Mouse (Mus musculus): ENCODE measurements around the gene Farsb. TPM values are rescaled to one million over a fixed set of nuclear protein-coding genes. Genes with fewer than 3 reads are reported as not detected.

Farsb gene
- polyA plus RNA-seq, 2 experiments = 60.3 to 124 TPM

DNA sequence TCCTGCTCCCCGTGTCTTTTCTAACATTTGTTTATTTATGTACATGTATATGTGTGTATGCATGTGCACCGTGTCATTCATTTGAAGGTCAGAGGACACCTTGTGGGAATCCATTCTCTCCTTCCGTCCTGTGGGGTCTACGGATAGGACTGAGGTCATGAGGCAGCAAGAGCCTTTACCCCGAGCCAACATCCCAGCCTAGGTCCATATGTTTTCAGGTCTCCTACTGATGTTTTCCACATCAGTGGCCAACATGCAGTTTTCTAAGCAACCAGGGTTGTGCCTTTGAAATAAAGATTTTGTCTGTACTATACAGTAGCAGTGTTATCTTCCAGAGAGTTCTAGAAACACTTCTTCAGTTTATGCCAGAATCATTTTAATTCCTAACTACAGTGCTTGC lies 114.9 kb downstream of the Farsb start:
- no peak for ATAC-seq (ENCODE audit: low FRiP score, low read depth)
- Histone ChIP-seq H3K4me2 (replicated peaks; ENCODE audit: low read depth, low read length, severe bottlenecking) (no peak overlapping the region), H3K4me1 (ENCODE audit: control insufficient read depth, insufficient read depth, low read length) (peaks cover 5% of the 10 kb centered on the region; the same call in 1 of the 2 replicates), H3K4me3 (replicated peaks; ENCODE audit: low read length) (no peak overlapping the region), H3K36me3 (ENCODE audit: control insufficient read depth, insufficient read depth, low read length) (no peaks in the 10 kb centered on the region), H3K27ac (replicated peaks; ENCODE audit: low read depth, low read length) (no peak overlapping the region), H3K9me3 (ENCODE audit: control insufficient read depth, low read length) (0 out of 2 replicates have a peak, but pooled peaks cover 8% of the 10 kb centered on the region), H3K9ac (ENCODE audit: low read depth, low read length, severe bottlenecking) (no peak overlapping the region), H3K27me3 (ENCODE audit: control insufficient read depth, insufficient read depth, low read length) (no peaks in the 10 kb centered on the region)
- WGBS = 91% methylated on average over 5 of the region's 5 CpGs
- TF ChIP-seq POLR2A (IDR thresholded peaks at IDR 0.05; ENCODE audit: borderline replicate concordance, extremely low read depth, insufficient read depth, insufficient read length) = no peak
- no peak for DNase-seq (ENCODE audit: low spot score)

DNA sequence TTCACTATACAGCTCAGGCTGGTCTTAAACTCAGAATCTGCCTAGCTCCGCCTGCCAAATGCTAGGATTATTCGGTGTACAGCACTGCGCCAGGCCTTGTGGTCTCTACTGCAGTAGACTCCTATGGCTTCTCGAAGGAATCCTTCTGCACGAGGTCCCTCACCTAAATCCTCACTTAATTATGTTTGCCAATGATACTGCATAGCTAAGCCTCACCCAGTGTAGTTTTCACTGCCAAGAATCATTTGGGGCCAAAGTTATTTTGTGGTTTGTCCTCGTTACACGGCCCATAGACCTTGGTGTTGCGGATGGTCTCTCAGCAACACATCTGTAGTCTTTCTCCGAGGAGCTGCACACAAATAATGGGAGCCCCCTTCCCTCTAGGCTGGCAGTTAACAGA lies 116.4 kb downstream of the Farsb start:
- H3K4me2 ChIP-seq (replicated peaks; ENCODE audit: low read depth, low read length, severe bottlenecking) = no peak overlapping the region
- no peak overlapping the region for H3K27ac ChIP-seq (replicated peaks; ENCODE audit: low read depth, low read length)
- ATAC-seq (ENCODE audit: low FRiP score, low read depth) (no peak), DNase-seq (ENCODE audit: low spot score) (no peak)
- H3K27me3 ChIP-seq (ENCODE audit: control insufficient read depth, insufficient read depth, low read length) = no peaks in the 10 kb centered on the region
- H3K9ac ChIP-seq (ENCODE audit: low read depth, low read length, severe bottlenecking) = no peak overlapping the region
- no peaks in the 10 kb centered on the region for H3K36me3 ChIP-seq (ENCODE audit: control insufficient read depth, insufficient read depth, low read length)
- TF ChIP-seq POLR2A (IDR thresholded peaks at IDR 0.05; ENCODE audit: borderline replicate concordance, extremely low read depth, insufficient read depth, insufficient read length) = no peak
- no peak overlapping the region for H3K4me3 ChIP-seq (replicated peaks; ENCODE audit: low read length)
- WGBS = 95% methylated on average over 9 of the region's 9 CpGs
- 0 out of 2 replicates have a peak, but pooled peaks cover 8% of the 10 kb centered on the region for H3K9me3 ChIP-seq (ENCODE audit: control insufficient read depth, low read length)
- H3K4me1 ChIP-seq (ENCODE audit: control insufficient read depth, insufficient read depth, low read length) = peaks cover 5% of the 10 kb centered on the region; the same call in 1 of the 2 replicates

DNA sequence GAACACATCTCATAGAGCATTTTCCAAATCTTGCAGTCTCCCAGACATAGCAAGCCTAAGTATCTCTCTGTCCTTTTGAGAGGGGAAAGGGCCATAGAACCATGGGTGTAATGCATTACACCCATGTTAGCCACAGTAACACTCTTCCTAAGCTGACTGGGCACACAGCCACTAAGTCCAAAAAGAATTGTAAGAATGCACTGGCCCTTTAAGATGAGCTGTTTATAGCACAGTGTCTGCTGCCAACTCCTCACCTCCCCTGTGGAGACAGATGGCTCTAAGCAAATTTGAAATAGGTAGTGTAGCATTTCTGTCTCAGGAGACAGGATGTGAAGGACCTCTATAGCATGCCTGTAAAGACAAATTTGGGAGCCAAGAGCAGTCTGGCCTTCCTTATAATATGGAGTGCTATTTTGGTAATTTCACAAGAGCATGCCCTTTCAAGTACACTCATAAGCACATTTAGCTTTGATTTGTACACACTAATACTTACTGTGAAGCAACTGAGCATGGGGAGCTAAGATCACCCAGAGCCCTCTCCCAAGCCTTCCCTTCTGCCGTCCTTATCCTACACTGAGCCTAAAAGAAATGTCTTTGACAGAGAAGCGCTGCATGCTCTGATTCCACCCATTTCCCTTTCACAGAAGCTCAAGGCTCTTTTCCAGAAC lies 117.0 kb downstream of the Farsb start:
- DNase-seq (ENCODE audit: low spot score) (peak; percentile 71), ATAC-seq (ENCODE audit: low FRiP score, low read depth) (peak; percentile 63; the same call in 1 of the 2 replicates)
- peaks cover 5% of the 10 kb centered on the region; the same call in 1 of the 2 replicates for H3K4me1 ChIP-seq (ENCODE audit: control insufficient read depth, insufficient read depth, low read length)
- TF ChIP-seq POLR2A (IDR thresholded peaks at IDR 0.05; ENCODE audit: borderline replicate concordance, extremely low read depth, insufficient read depth, insufficient read length) = no peak
- H3K27me3 ChIP-seq (ENCODE audit: control insufficient read depth, insufficient read depth, low read length) = no peaks in the 10 kb centered on the region
- WGBS = 79% methylated on average over 2 of the region's 2 CpGs
- 0 out of 2 replicates have a peak, but pooled peaks cover 8% of the 10 kb centered on the region for H3K9me3 ChIP-seq (ENCODE audit: control insufficient read depth, low read length)
- H3K4me2 ChIP-seq (replicated peaks; ENCODE audit: low read depth, low read length, severe bottlenecking) = no peak overlapping the region
- H3K4me3 ChIP-seq (replicated peaks; ENCODE audit: low read length) = no peak overlapping the region
- H3K27ac ChIP-seq (replicated peaks; ENCODE audit: low read depth, low read length) = no peak overlapping the region
- no peak overlapping the region for H3K9ac ChIP-seq (ENCODE audit: low read depth, low read length, severe bottlenecking)
- no peaks in the 10 kb centered on the region for H3K36me3 ChIP-seq (ENCODE audit: control insufficient read depth, insufficient read depth, low read length)

DNA sequence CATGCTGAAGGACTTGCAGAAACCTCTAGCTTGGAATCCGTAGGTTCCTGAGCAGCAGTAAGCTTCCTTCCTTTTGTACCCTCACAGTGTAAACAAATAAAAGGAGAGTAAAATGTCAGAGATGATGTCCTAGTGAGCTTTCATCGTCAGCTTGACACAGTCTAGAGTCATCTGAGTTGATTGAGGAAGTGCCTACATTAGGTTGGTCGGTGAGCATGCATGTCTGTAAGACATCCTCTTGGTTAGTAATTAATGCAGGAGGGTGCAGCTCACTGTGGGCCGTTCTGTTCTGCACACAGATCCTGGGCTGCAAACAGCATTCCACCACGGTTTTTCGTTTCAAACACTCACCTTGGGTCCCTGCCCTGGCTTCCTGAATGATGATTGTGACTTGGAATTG lies 118.6 kb downstream of the Farsb start:
- ATAC-seq (ENCODE audit: low FRiP score, low read depth) (no peak), DNase-seq (ENCODE audit: low spot score) (no peak)
- no peak overlapping the region for H3K4me3 ChIP-seq (replicated peaks; ENCODE audit: low read length)
- H3K9ac ChIP-seq (ENCODE audit: low read depth, low read length, severe bottlenecking) = no peak overlapping the region
- H3K27me3 ChIP-seq (ENCODE audit: control insufficient read depth, insufficient read depth, low read length) = no peaks in the 10 kb centered on the region
- 0 out of 2 replicates have a peak, but pooled peaks cover 8% of the 10 kb centered on the region for H3K9me3 ChIP-seq (ENCODE audit: control insufficient read depth, low read length)
- H3K27ac ChIP-seq (replicated peaks; ENCODE audit: low read depth, low read length) = no peak overlapping the region
- no peaks in the 10 kb centered on the region for H3K36me3 ChIP-seq (ENCODE audit: control insufficient read depth, insufficient read depth, low read length)
- no peak overlapping the region for H3K4me2 ChIP-seq (replicated peaks; ENCODE audit: low read depth, low read length, severe bottlenecking)
- TF ChIP-seq POLR2A (IDR thresholded peaks at IDR 0.05; ENCODE audit: borderline replicate concordance, extremely low read depth, insufficient read depth, insufficient read length) = no peak
- peaks cover 5% of the 10 kb centered on the region; the same call in 1 of the 2 replicates for H3K4me1 ChIP-seq (ENCODE audit: control insufficient read depth, insufficient read depth, low read length)
- 40% methylated on average over 6 of the region's 6 CpGs for WGBS

Other genes starting within 250 kb of the Farsb start
- gene Sgpp2, start 178.6 kb downstream of the Farsb start, polyA plus RNA-seq (2012; rRNA removed) = 0.69 and 0.85 TPM in 2 replicates
- 0.55 and 1.1 TPM in 2 replicates for gene Sgpp2, start 178.6 kb downstream of the Farsb start, polyA plus RNA-seq (2014; fragmentation: Nextera tagmentation; extraction: Ambion mirVana)
- gene Mogat1, start 22.1 kb upstream of the Farsb start, polyA plus RNA-seq (2012; rRNA removed) = 0.18 and 0.41 TPM in 2 replicates
- gene Mogat1, start 22.1 kb upstream of the Farsb start, polyA plus RNA-seq (2014; fragmentation: Nextera tagmentation; extraction: Ambion mirVana) = 0.37 and 0.54 TPM in 2 replicates
- 0.58 and 0.72 TPM in 2 replicates for gene BC035947, start 23.3 kb upstream of the Farsb start, polyA plus RNA-seq (2012; rRNA removed)
- 0.06 and 0.33 TPM in 2 replicates for gene BC035947, start 23.3 kb upstream of the Farsb start, polyA plus RNA-seq (2014; fragmentation: Nextera tagmentation; extraction: Ambion mirVana)
- 35.0 and 39.7 TPM in 2 replicates for gene Acsl3, start 168.9 kb upstream of the Farsb start, polyA plus RNA-seq (2012; rRNA removed)
- 58.5 and 64.8 TPM in 2 replicates for gene Acsl3, start 168.9 kb upstream of the Farsb start, polyA plus RNA-seq (2014; fragmentation: Nextera tagmentation; extraction: Ambion mirVana)
- 3.8 and 4.5 TPM in 2 replicates for gene Utp14b, start 169.1 kb upstream of the Farsb start, polyA plus RNA-seq (2012; rRNA removed)
- gene Utp14b, start 169.1 kb upstream of the Farsb start, polyA plus RNA-seq (2014; fragmentation: Nextera tagmentation; extraction: Ambion mirVana) = 3.9 and 4.6 TPM in 2 replicates